Mouse (Mus musculus) testis, adult 2 months (tissue): Measurements from ENCODE around the gene Apoc3.

Source experiments
- CTCF ChIP-seq: fragments of 200-500 bp; IDR thresholded peaks from 2 replicates; pipeline ENCODE4 v1.5.1; 2012; ENCODE audit warnings: low read depth, mild to moderate bottlenecking, inconsistent platforms, low read length, moderate library complexity; ENCODE audit not compliant: control insufficient read depth, insufficient read depth, insufficient replicate concordance
- POLR2A ChIP-seq: fragments of 200-500 bp; IDR thresholded peaks from 2 replicates; pipeline ENCODE4 v1.6.1; 2012; ENCODE audit warnings: low read depth, mild to moderate bottlenecking, inconsistent platforms, low read length, moderate library complexity; ENCODE audit not compliant: control insufficient read depth

DNA sequence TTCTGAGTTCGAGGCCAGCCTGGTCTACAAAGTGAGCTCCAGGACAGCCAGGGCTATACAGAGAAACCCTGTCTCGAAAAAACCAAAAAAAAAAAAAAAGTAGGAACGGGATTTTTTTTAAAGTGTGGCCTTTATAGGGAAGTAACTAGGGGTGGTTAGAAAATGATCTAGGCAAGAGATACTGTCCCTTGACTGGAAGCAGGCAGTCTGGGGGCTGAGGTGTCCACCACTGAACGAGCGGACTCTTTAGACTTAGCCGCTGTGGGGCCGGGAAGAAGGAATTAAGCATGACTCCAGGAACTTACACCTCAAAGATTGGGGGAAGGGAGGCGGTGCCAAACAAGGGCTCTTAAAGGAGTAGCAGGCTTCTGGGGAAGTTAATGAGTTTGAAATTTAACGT is 17.3 kb downstream of the Apoc3 start:
- TF ChIP-seq POLR2A (no peak), CTCF (no peak)
